18 mouse cellular contexts compared by ENCODE assay signal in genomic region chr5:122452194-122452593, GRCm38 (mm10). TPM values are rescaled to one million over a fixed set of nuclear protein-coding genes. Genes with fewer than 3 reads are reported as not detected.
DNase-seq lines count a peak whose midpoint lies in the region; ATAC-seq and TF ChIP-seq lines count a peak whose summit lies in the region.
"Had no signal": no experiment of that assay in that cellular context is flagged by ENCODE, and none has a peak within 500 bp of the region (broad histone marks: within the 10 kb centered on the region; RNA-seq: fewer than 3 reads in every experiment).

No protein-coding gene starts in this region.

- no peaks in the 10 kb centered on the region for H3K27me3 ChIP-seq in heart, embryonic 10.5 days (ENCODE audit: insufficient read depth, poor library complexity, severe bottlenecking)
- no peaks in the 10 kb centered on the region for H3K27me3 ChIP-seq in kidney, adult 2 months (replicated peaks; ENCODE audit: control insufficient read depth, insufficient read depth, low read length)
- H3K27me3 ChIP-seq in lung, postnatal 0 days (replicated peaks; ENCODE audit: insufficient read depth, low read length): no peaks in the 10 kb centered on the region
- H3K27me3 ChIP-seq: hindbrain, embryonic 15.5 days; limb, embryonic 15.5 days; stomach, embryonic 15.5 days had no signal

- ATAC-seq in lung, postnatal 0 days: peak; percentile 2; the same call in 1 of the 2 replicates
- ATAC-seq: intestine, embryonic 16.5 days; midbrain, embryonic 16.5 days had no signal

- WGBS in heart, embryonic 10.5 days: 69% methylated on average over 7 of the region's 7 CpGs
- 50% methylated on average over 7 of the region's 7 CpGs for WGBS in kidney, adult 2 months
- WGBS in lung, postnatal 0 days: 68% methylated on average over 7 of the region's 7 CpGs

- H3K4me1 ChIP-seq in heart, embryonic 10.5 days: peaks cover 15% of the 10 kb centered on the region; the same call in 1 of the 2 replicates
- H3K4me1 ChIP-seq in kidney, adult 2 months (ENCODE audit: control insufficient read depth, insufficient read depth, low read length): peaks cover 2% of the 10 kb centered on the region; the same call in 1 of the 2 replicates
- H3K4me1 ChIP-seq in lung, postnatal 0 days (ENCODE audit: insufficient read depth, low read depth, low read length): no peaks in the 10 kb centered on the region
- H3K4me1 ChIP-seq: hindbrain, embryonic 15.5 days; limb, embryonic 15.5 days; stomach, embryonic 15.5 days had no signal

- TF ChIP-seq EP300 in lung, postnatal 0 days (IDR thresholded peaks at IDR 0.05): no peak

- no peak for DNase-seq in heart, embryonic 10.5 days (ENCODE audit: low spot score)
- no peak for DNase-seq in heart, adult 9 months (ENCODE audit: low spot score in 2 of 2)
- DNase-seq in kidney, adult 2 months: no peak
- no peak for DNase-seq in kidney, postnatal 36 days
- DNase-seq in lung, postnatal 0 days (ENCODE audit: low spot score): no peak
- DNase-seq in lung, postnatal 10 days: no peak
- no peak for DNase-seq in layer of hippocampus, adult 8-10 months (ENCODE audit: low spot score in 2 of 2)
- no peak for DNase-seq in left cerebral cortex, postnatal 25 days (ENCODE audit: low spot score in 2 of 2)
- DNase-seq: adrenal gland, adult 2 months; cerebellum, adult 8-10 months; kidney, postnatal 25 days; thymus, adult 2 months had no signal

- TF ChIP-seq CTCF in kidney, adult 2 months (conservative IDR thresholded peaks at IDR 0.05; ENCODE audit: insufficient read depth, insufficient read length, low read depth, low read length): no peak
- TF ChIP-seq CTCF in lung, postnatal 0 days (IDR thresholded peaks at IDR 0.05): no peak

- no peak for TF ChIP-seq POLR2A in kidney, adult 2 months (IDR thresholded peaks at IDR 0.05; ENCODE audit: low read depth, low read length)

- no peak overlapping the region for H3K4me3 ChIP-seq in heart, embryonic 10.5 days
- H3K4me3 ChIP-seq in kidney, adult 2 months (ENCODE audit: insufficient read depth, low read depth, low read length): no peak overlapping the region
- no peak overlapping the region for H3K4me3 ChIP-seq in lung, postnatal 0 days (ENCODE audit: low read depth, low read length)
- H3K4me3 ChIP-seq: embryonic facial prominence, embryonic 10.5 days; hindbrain, embryonic 15.5 days; limb, embryonic 15.5 days; stomach, embryonic 15.5 days had no signal

- H3K27ac ChIP-seq in heart, embryonic 10.5 days: peak overlapping the region; percentile 6; the same call in 1 of the 2 replicates
- H3K27ac ChIP-seq in kidney, adult 2 months (ENCODE audit: insufficient read depth, low read depth, low read length): 0 out of 2 replicates have a peak overlapping the region, but pooled peaks have one; percentile 27
- H3K27ac ChIP-seq in lung, postnatal 0 days (ENCODE audit: low read length): no peak overlapping the region
- H3K27ac ChIP-seq: embryonic facial prominence, embryonic 10.5 days; hindbrain, embryonic 15.5 days; limb, embryonic 15.5 days; stomach, embryonic 15.5 days had no signal

- H3K36me3 ChIP-seq in heart, embryonic 10.5 days: peaks cover 61% of the 10 kb centered on the region
- peaks cover 4% of the 10 kb centered on the region for H3K36me3 ChIP-seq in kidney, adult 2 months (ENCODE audit: control insufficient read depth, insufficient read depth, low read length)
- H3K36me3 ChIP-seq in lung, postnatal 0 days (ENCODE audit: insufficient read depth, low read length): peaks cover 39% of the 10 kb centered on the region

- H3K4me2 ChIP-seq in lung, postnatal 0 days (replicated peaks; ENCODE audit: low read depth, low read length): no peak overlapping the region
- H3K4me2 ChIP-seq: hindbrain, embryonic 15.5 days; limb, embryonic 15.5 days; stomach, embryonic 15.5 days had no signal

- intact Hi-C loops in left cerebral cortex, postnatal 25 days (cut with DNase I): no loop called here

- H3K9me3 ChIP-seq in heart, embryonic 10.5 days: no peaks in the 10 kb centered on the region
- no peaks in the 10 kb centered on the region for H3K9me3 ChIP-seq in lung, postnatal 0 days (ENCODE audit: low read length)
- H3K9me3 ChIP-seq: embryonic facial prominence, embryonic 10.5 days; hindbrain, embryonic 15.5 days; limb, embryonic 15.5 days; stomach, embryonic 15.5 days had no signal

- H3K9ac ChIP-seq in lung, postnatal 0 days (replicated peaks; ENCODE audit: low read depth): no peak overlapping the region
- H3K9ac ChIP-seq: hindbrain, embryonic 15.5 days; limb, embryonic 15.5 days; stomach, embryonic 15.5 days had no signal

RNA-seq across cellular contexts. Expression of gene Anapc7, which starts 30.7 kb away (rescaled TPM):
- 41.4 and 44.2 TPM in 2 replicates for polyA plus RNA-seq in heart, embryonic 10.5 days (2016; fragmentation: Nextera tagmentation; extraction: Ambion mirVana)
- polyA plus RNA-seq in kidney, adult 2 months (2012; rRNA removed): 30.3 and 33.5 TPM in 2 replicates
- polyA plus RNA-seq in lung, postnatal 0 days (2015; fragmentation: Nextera tagmentation; extraction: Ambion mirVana): 25.2 and 26.5 TPM in 2 replicates
- total RNA-seq in layer of hippocampus, adult 8-10 months (2022): 10 to 100 TPM; 33.0 to 39.2 (median 36.3) TPM
- total RNA-seq in left cerebral cortex, postnatal 25 days (2021): 10 to 100 TPM; 27.8 to 28.1 TPM

RNA-seq across cellular contexts. Expression of gene Atp2a2, which starts 49.8 kb away (rescaled TPM):
- 205 and 235 TPM in 2 replicates for polyA plus RNA-seq in heart, embryonic 10.5 days (2016; fragmentation: Nextera tagmentation; extraction: Ambion mirVana)
- polyA plus RNA-seq in kidney, adult 2 months (2012; rRNA removed): 94.2 and 96.2 TPM in 2 replicates
- polyA plus RNA-seq in lung, postnatal 0 days (2015; fragmentation: Nextera tagmentation; extraction: Ambion mirVana): 27.4 and 32.4 TPM in 2 replicates
- total RNA-seq in layer of hippocampus, adult 8-10 months (2022): 100 to 1,000 TPM; 558 to 681 (median 612) TPM
- total RNA-seq in left cerebral cortex, postnatal 25 days (2021): 100 to 1,000 TPM; 748 to 749 TPM
